Mouse (Mus musculus): ENCODE results near the gene Exo5. TPM values are rescaled to one million over a fixed set of nuclear protein-coding genes. Genes with fewer than 3 reads are reported as not detected.

Gene Exo5
- polyA plus RNA-seq, 1 experiment: 11.3 TPM

DNA sequence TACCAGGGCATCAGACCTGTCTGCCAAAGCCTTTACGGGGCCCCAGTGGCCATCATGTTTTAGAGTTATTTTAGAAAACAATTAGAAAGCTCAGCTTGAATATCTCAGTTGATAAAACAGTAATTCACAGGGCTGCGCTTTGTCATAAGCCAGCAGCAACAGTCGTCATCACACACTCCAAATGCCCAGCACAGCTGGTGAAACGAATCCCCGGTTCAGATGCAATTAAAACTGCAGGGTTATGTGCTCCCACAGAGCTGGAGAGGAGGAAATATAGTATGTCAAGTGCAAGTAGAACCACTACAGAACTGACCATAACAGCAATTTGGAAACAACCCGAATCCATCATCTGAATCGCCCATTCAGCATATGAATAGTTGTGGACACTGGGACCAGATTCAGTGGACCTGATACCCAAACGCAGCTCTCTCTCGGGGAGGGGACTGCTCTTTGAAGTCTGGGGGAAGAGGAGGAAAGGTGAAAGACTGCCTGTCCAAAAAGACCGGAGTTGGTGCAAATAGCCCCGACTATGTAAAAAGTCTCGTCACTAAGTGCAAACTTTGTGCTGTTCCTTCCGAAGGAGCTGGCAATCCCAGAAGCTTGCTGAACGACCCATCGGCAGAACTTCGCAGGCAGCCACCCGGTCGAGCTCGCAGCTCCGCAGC, 26.1 kb upstream of the Exo5 start:
- peak overlapping the region; percentile 41 for H3K4me3 ChIP-seq (ENCODE audit: insufficient read depth, low read length)
- H3K27ac ChIP-seq (ENCODE audit: insufficient read depth, low read length): no peak overlapping the region
- H3K4me1 ChIP-seq (ENCODE audit: control insufficient read depth, insufficient read depth, low read length): no peaks in the 10 kb centered on the region; the same call in 1 of the 2 replicates
- no peak for TF ChIP-seq POLR2A (IDR thresholded peaks at IDR 0.05; ENCODE audit: extremely low read depth, insufficient read depth, low read length)
- TF ChIP-seq CTCF (IDR thresholded peaks at IDR 0.05; ENCODE audit: extremely low read depth, insufficient read depth, low read length): no peak

DNA sequence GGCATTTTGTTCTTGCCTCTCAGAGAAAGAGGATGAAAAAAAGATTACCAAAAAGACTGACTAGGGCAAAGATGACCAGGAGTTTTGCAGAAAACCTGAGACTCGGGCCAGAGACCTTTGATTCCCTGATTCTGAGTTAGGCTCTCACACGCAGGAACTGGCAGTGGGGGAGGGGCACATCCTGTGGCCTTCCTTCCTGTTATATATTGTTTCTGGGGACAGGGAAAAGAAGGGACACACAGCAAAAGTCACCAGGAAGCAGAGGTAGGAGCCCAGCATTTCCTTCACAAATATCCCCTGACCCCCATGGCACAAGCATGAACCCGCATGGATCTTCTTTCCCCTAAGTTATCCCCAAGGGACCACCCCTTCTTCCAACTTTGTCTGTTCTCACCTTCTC, 24.1 kb upstream of the Exo5 start:
- H3K4me1 ChIP-seq (ENCODE audit: control insufficient read depth, insufficient read depth, low read length): no peaks in the 10 kb centered on the region; the same call in 1 of the 2 replicates
- no peak overlapping the region for H3K4me3 ChIP-seq (ENCODE audit: insufficient read depth, low read length)
- H3K27ac ChIP-seq (ENCODE audit: insufficient read depth, low read length): no peak overlapping the region
- no peak for TF ChIP-seq POLR2A (IDR thresholded peaks at IDR 0.05; ENCODE audit: extremely low read depth, insufficient read depth, low read length)
- no peak for TF ChIP-seq CTCF (IDR thresholded peaks at IDR 0.05; ENCODE audit: extremely low read depth, insufficient read depth, low read length)

DNA sequence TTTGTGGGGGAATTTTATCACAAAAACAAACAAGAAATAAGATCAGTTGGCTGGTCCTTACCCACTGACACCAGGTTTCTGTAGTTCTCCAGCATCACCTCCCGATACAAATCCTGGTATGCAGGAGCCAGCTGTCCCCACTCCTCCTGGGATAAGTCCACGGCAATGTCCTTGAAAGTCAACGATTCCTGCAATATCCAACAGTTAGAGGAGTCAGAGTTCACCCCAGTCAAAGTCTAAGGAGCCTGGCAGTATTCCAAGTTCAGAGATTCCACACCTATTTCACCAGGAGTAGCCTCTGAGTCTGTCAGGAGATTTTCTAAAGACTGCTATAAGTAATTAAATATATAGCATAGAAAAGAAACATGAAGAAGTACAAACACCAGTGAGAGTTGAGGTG, 10.2 kb upstream of the Exo5 start:
- TF ChIP-seq CTCF (IDR thresholded peaks at IDR 0.05; ENCODE audit: extremely low read depth, insufficient read depth, low read length): no peak
- TF ChIP-seq POLR2A (IDR thresholded peaks at IDR 0.05; ENCODE audit: extremely low read depth, insufficient read depth, low read length): no peak

DNA sequence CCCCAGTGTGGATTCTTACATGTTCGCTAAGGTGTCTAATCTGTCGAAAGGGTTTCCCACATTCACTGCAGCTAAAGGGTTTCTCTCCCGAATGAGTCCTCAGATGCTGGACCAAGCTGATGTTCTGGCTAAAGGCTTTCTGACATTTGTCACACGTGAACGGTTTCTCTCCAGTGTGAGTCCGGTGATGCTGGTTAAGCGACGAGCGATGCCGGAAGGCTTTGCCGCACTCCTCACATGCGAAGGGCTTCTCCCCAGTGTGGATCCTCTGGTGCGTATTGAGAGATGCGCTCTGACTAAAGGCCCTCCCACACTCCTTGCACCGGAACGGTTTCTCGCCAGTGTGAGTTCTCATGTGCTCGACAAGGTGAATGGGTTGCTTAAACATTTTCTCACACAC, 5.9 kb upstream of the Exo5 start:
- TF ChIP-seq POLR2A (IDR thresholded peaks at IDR 0.05; ENCODE audit: extremely low read depth, insufficient read depth, low read length) (no peak), CTCF (IDR thresholded peaks at IDR 0.05; ENCODE audit: extremely low read depth, insufficient read depth, low read length) (no peak)
- Histone ChIP-seq H3K4me3 (ENCODE audit: insufficient read depth, low read length) (no peak overlapping the region), H3K27ac (ENCODE audit: insufficient read depth, low read length) (no peak overlapping the region), H3K4me1 (ENCODE audit: control insufficient read depth, insufficient read depth, low read length) (no peaks in the 10 kb centered on the region)

More for the DNA sequence above, 10.2 kb upstream of the Exo5 start:
- no peak overlapping the region for H3K27ac ChIP-seq (ENCODE audit: insufficient read depth, low read length)
- no peaks in the 10 kb centered on the region for H3K4me1 ChIP-seq (ENCODE audit: control insufficient read depth, insufficient read depth, low read length)
- no peak overlapping the region for H3K4me3 ChIP-seq (ENCODE audit: insufficient read depth, low read length)

DNA sequence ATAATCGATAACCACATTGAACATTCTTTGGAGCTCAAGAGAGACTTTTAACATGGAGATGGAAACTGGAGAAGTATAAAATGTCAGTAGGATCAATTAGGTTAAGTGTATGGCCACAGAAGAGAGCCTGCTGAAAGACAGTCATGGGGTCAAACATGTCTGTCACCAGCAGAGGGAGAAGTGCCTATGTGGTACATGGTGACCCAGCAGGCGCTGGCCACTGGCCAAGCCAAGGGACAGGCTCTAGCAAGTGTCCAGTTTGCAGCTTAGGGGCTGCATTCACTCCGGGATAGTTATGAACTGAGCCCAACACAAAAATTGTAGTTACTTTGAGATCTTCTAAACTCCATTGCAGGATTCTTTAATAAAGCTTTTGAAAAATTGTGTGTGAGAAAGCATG, 3.9 kb upstream of the Exo5 start:
- TF ChIP-seq CTCF (IDR thresholded peaks at IDR 0.05; ENCODE audit: extremely low read depth, insufficient read depth, low read length) (no peak), POLR2A (IDR thresholded peaks at IDR 0.05; ENCODE audit: extremely low read depth, insufficient read depth, low read length) (no peak)
- no peaks in the 10 kb centered on the region for H3K4me1 ChIP-seq (ENCODE audit: control insufficient read depth, insufficient read depth, low read length)

DNA sequence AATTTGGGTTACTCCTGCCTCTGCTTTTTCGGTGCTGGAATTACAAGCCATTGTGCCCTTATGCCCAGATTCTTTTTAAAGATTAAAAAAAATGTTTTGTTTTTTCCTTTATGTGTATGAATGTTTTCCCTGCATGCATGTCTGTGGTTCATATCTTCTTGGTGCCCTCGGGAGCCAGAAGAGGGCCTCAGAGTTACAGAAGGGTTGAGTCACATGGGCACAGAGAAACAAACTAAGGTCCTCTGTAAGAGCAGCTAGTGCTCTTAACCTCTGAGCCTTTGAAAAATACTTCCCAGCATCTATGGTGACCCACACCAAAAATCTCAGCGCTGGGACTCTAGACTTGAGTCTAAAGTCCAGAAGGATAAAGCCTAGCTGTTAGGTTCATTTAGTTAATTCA, 569 bp upstream of the Exo5 start:
- no peak for TF ChIP-seq POLR2A (IDR thresholded peaks at IDR 0.05; ENCODE audit: extremely low read depth, insufficient read depth, low read length)
- 0 out of 2 replicates have a peak, but pooled peaks have one; percentile 28 for TF ChIP-seq CTCF (IDR thresholded peaks at IDR 0.05; ENCODE audit: extremely low read depth, insufficient read depth, low read length)
- no peak overlapping the region for H3K27ac ChIP-seq (ENCODE audit: insufficient read depth, low read length)
- H3K4me1 ChIP-seq (ENCODE audit: control insufficient read depth, insufficient read depth, low read length): no peaks in the 10 kb centered on the region
- peak overlapping the region; percentile 93 for H3K4me3 ChIP-seq (ENCODE audit: insufficient read depth, low read length)

More for the DNA sequence above, 3.9 kb upstream of the Exo5 start:
- Histone ChIP-seq H3K4me3 (ENCODE audit: insufficient read depth, low read length) (no peak overlapping the region), H3K27ac (ENCODE audit: insufficient read depth, low read length) (no peak overlapping the region)

DNA sequence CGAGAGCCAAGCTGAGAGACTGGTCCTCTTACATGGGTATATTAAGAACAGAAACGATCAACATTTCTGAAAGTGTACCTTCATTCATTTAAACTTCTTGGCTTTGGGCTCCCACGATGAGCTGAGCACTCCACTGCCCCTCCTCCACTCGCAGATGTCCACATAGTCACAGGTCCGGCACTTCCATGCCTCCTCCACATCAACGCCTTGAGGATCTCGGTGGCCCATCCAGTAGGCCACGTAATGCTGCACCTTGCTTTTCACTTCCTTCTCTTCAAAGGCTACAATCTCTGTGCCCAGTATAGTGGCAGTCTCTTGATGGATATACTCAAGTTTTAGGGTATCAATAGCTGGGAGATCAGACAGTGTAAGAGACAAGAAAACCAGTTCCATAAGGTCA, 3.4 kb downstream of the Exo5 start:
- Histone ChIP-seq H3K4me3 (ENCODE audit: insufficient read depth, low read length) (no peak overlapping the region), H3K4me1 (ENCODE audit: control insufficient read depth, insufficient read depth, low read length) (no peaks in the 10 kb centered on the region), H3K27ac (ENCODE audit: insufficient read depth, low read length) (no peak overlapping the region)
- TF ChIP-seq POLR2A (IDR thresholded peaks at IDR 0.05; ENCODE audit: extremely low read depth, insufficient read depth, low read length) (no peak), CTCF (IDR thresholded peaks at IDR 0.05; ENCODE audit: extremely low read depth, insufficient read depth, low read length) (no peak)

DNA sequence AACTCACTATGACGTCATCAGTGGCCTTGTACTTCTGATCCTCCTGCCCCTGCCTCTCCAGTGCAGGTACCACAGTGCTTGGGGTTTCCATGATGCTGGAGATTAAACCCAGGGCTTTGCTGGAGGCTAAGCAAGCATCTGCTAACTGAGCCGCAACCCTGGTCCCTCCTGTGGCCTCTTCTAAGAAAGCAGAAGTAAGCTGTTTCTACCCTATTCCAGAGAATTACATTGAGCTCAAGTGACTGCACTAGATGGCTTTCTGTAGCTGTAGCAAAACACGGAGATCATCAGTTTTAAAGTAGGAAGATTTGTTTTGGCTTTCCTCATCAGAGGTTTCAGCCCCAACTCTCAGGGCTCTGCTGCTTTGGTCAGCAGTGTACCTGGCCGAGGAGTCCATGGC, 10.3 kb downstream of the Exo5 start:
- Histone ChIP-seq H3K27ac (ENCODE audit: insufficient read depth, low read length) (no peak overlapping the region), H3K4me1 (ENCODE audit: control insufficient read depth, insufficient read depth, low read length) (no peaks in the 10 kb centered on the region), H3K4me3 (ENCODE audit: insufficient read depth, low read length) (no peak overlapping the region)
- TF ChIP-seq POLR2A (IDR thresholded peaks at IDR 0.05; ENCODE audit: extremely low read depth, insufficient read depth, low read length) (no peak), CTCF (IDR thresholded peaks at IDR 0.05; ENCODE audit: extremely low read depth, insufficient read depth, low read length) (no peak)

DNA sequence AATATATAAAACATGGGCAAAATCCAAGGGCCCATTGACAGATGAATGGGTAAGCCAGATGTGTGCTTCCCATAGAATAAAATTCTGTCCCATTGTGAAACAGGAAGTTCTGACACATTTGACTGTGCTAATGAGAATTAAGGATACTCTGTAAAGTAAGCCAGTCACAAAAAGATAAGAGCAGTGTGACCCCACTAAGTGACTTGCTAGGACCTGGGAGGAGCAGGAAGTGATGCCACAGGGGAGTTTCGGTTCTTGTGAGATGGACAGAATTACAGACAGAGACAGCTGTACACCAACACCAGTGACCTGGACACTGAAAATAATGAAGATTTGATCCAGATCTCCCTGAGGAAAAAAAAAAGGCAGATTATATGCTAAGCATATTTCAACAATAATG, 11.0 kb downstream of the Exo5 start:
- H3K27ac ChIP-seq (ENCODE audit: insufficient read depth, low read length): no peak overlapping the region
- no peak overlapping the region for H3K4me3 ChIP-seq (ENCODE audit: insufficient read depth, low read length)
- TF ChIP-seq POLR2A (IDR thresholded peaks at IDR 0.05; ENCODE audit: extremely low read depth, insufficient read depth, low read length) (no peak), CTCF (IDR thresholded peaks at IDR 0.05; ENCODE audit: extremely low read depth, insufficient read depth, low read length) (no peak)
- H3K4me1 ChIP-seq (ENCODE audit: control insufficient read depth, insufficient read depth, low read length): no peaks in the 10 kb centered on the region

DNA sequence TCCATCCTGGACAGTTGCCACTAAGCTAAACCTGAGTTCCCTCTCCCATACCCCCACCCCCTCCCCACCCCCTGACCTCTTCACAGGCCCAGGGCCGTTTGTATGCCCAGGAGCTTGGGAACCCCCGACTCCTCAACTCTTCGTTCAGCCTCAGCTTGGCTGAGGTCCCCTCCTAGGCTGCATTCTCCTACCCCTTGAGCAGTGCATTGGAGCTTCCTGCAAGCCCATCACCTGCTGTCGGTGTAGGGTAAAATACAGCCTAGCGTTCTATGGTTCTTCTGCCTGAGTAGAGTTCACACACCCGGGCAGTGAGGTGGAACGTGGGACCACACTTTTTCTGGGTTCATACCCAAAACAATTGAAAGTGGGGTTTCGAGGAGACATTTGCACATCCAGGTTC, 11.4 kb downstream of the Exo5 start:
- H3K4me1 ChIP-seq (ENCODE audit: control insufficient read depth, insufficient read depth, low read length): no peaks in the 10 kb centered on the region
- no peak overlapping the region for H3K27ac ChIP-seq (ENCODE audit: insufficient read depth, low read length)
- no peak for TF ChIP-seq POLR2A (IDR thresholded peaks at IDR 0.05; ENCODE audit: extremely low read depth, insufficient read depth, low read length)
- no peak for TF ChIP-seq CTCF (IDR thresholded peaks at IDR 0.05; ENCODE audit: extremely low read depth, insufficient read depth, low read length)
- H3K4me3 ChIP-seq (ENCODE audit: insufficient read depth, low read length): no peak overlapping the region

All from cortical plate, adult 2 months (tissue).